Mouse (Mus musculus): ENCODE measurements at regions not wholly inside any gene's neighbourhood (a gene's known extent, or its start where the extent isn't known, plus 50 kb on each side); places are given as distances from the start of the nearest gene placed in this dataset.

DNA sequence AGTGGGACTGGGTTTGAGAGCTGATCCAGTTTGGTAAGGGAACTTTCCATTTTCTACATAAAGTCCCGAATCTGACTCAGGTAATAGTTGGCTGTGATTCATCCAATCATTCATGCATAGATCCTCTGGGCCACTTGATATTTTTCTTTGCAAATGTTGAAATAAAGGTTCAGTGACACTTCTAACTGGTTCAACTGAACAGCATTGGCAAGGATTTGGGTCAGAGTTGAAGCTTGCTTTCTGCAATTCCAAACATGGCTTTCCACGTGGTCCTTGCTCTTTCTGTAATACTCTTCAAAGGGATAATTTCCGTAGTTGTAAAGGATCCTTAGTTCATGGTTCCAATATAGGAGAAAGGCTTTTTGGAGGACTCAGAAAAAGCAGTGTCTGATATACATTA lies 554.0 kb downstream of the Rnf144a start:
- DNase-seq (ENCODE audit: low read depth, low spot score): no peak
- TF ChIP-seq ZNF384 (IDR thresholded peaks at IDR 0.05; ENCODE audit: low read depth, low read length) (no peak), HCFC1 (IDR thresholded peaks at IDR 0.05; ENCODE audit: borderline replicate concordance, insufficient read depth, low read length) (no peak), ZC3H11A (IDR thresholded peaks at IDR 0.05; ENCODE audit: borderline replicate concordance, low read depth, low read length) (no peak), CHD2 (IDR thresholded peaks at IDR 0.05; ENCODE audit: low read depth, low read length) (no peak), MAFK (IDR thresholded peaks at IDR 0.05; ENCODE audit: insufficient read depth, low read depth, low read length) (no peak)
- H3K9me3 ChIP-seq (ENCODE audit: control insufficient read depth, insufficient read depth, low read depth, low read length): no peaks in the 10 kb centered on the region
- in situ Hi-C loops (cut with MboI; ENCODE audit: low sequenced_read_pairs in 2 of 2, unreplicated experiment in 2 of 2): loop anchor here in 1 of 2 experiments (10.0 kb wide), 1 partner anchor 214 kb away; no protein-coding TSS in a partner anchor
- no peak overlapping the region for H3K4me3 ChIP-seq (ENCODE audit: insufficient read depth in 1 of 2, low read depth in 1 of 2, low read length in 2 of 2, poor library complexity in 1 of 2, severe bottlenecking in 1 of 2)
- no peak overlapping the region for H3K27ac ChIP-seq (ENCODE audit: insufficient read depth, low read depth, low read length, poor library complexity, severe bottlenecking)
- no peaks in the 10 kb centered on the region for H3K4me1 ChIP-seq (ENCODE audit: control insufficient read depth in 2 of 2, insufficient read depth in 2 of 2, low read length in 2 of 2, poor library complexity in 1 of 2)
- no peaks in the 10 kb centered on the region for H3K36me3 ChIP-seq (ENCODE audit: control insufficient read depth, insufficient read depth, low read length, poor library complexity, severe bottlenecking)
- H3K9ac ChIP-seq (ENCODE audit: insufficient read depth, low read depth, low read length, poor library complexity, severe bottlenecking): no peak overlapping the region

DNA sequence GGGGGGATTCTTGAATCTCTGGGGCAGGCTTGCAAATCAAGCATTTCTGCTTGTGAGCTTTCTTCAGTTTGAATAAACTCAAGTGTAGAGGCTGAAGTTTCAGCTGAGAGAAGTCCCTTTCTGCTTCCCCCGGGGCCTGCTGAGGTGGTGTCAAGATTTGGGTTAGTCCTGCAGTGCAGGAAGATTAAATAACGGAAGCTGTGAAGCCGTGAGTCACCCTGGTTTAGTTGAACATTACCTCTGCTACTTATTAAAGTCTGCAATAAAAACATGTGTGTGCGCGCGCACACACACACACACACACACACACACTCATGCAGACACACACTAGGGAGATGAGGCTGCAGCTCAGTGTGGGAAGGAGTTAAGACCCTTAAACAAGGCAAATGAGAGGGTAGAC lies 556.7 kb downstream of the Rnf144a start:
- Histone ChIP-seq H3K4me1 (ENCODE audit: control insufficient read depth in 2 of 2, insufficient read depth in 2 of 2, low read length in 2 of 2, poor library complexity in 1 of 2) (no peaks in the 10 kb centered on the region), H3K9ac (ENCODE audit: insufficient read depth, low read depth, low read length, poor library complexity, severe bottlenecking) (no peak overlapping the region), H3K4me3 (ENCODE audit: insufficient read depth in 1 of 2, low read depth in 1 of 2, low read length in 2 of 2, poor library complexity in 1 of 2, severe bottlenecking in 1 of 2) (no peak overlapping the region), H3K27ac (ENCODE audit: insufficient read depth, low read depth, low read length, poor library complexity, severe bottlenecking) (no peak overlapping the region), H3K9me3 (ENCODE audit: control insufficient read depth, insufficient read depth, low read depth, low read length) (no peaks in the 10 kb centered on the region), H3K36me3 (ENCODE audit: control insufficient read depth, insufficient read depth, low read length, poor library complexity, severe bottlenecking) (no peaks in the 10 kb centered on the region)
- in situ Hi-C loops (cut with MboI; ENCODE audit: low sequenced_read_pairs in 2 of 2, unreplicated experiment in 2 of 2): no loop called here
- DNase-seq (ENCODE audit: low read depth, low spot score): no peak
- no peak for TF ChIP-seq MAFK (IDR thresholded peaks at IDR 0.05; ENCODE audit: insufficient read depth, low read depth, low read length)
- no peak for TF ChIP-seq ZNF384 (IDR thresholded peaks at IDR 0.05; ENCODE audit: low read depth, low read length)
- TF ChIP-seq CHD2 (IDR thresholded peaks at IDR 0.05; ENCODE audit: low read depth, low read length): no peak
- no peak for TF ChIP-seq ZC3H11A (IDR thresholded peaks at IDR 0.05; ENCODE audit: borderline replicate concordance, low read depth, low read length)
- no peak for TF ChIP-seq HCFC1 (IDR thresholded peaks at IDR 0.05; ENCODE audit: borderline replicate concordance, insufficient read depth, low read length)

DNA sequence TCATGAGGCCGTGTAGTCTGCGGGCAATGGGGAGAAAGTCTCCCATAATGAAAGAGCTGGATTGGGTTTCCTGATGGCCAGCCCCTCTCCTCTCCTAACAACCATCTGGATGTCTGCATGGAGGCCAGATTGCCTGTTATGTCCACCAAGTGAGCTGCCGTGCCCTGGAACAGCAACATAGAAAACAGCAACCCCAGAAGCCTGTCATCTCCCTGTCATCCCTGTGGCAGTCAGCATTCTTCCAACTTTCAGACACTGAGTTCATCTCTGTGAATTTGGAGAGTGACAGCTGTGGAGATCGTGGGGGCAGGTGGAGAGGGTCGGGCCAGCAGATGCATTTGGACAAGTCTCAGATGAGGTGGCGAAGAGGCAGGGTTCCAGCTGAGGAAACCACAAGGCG lies 585.0 kb downstream of the Rnf144a start:
- no peaks in the 10 kb centered on the region for H3K9me3 ChIP-seq (ENCODE audit: control insufficient read depth, insufficient read depth, low read depth, low read length)
- no peak overlapping the region for H3K9ac ChIP-seq (ENCODE audit: insufficient read depth, low read depth, low read length, poor library complexity, severe bottlenecking)
- H3K36me3 ChIP-seq (ENCODE audit: control insufficient read depth, insufficient read depth, low read length, poor library complexity, severe bottlenecking): no peaks in the 10 kb centered on the region
- in situ Hi-C loops (cut with MboI; ENCODE audit: low sequenced_read_pairs in 2 of 2, unreplicated experiment in 2 of 2): no loop called here
- TF ChIP-seq HCFC1 (IDR thresholded peaks at IDR 0.05; ENCODE audit: borderline replicate concordance, insufficient read depth, low read length) (no peak), MAFK (IDR thresholded peaks at IDR 0.05; ENCODE audit: insufficient read depth, low read depth, low read length) (no peak), ZNF384 (IDR thresholded peaks at IDR 0.05; ENCODE audit: low read depth, low read length) (no peak), ZC3H11A (IDR thresholded peaks at IDR 0.05; ENCODE audit: borderline replicate concordance, low read depth, low read length) (no peak), CHD2 (IDR thresholded peaks at IDR 0.05; ENCODE audit: low read depth, low read length) (no peak)
- no peaks in the 10 kb centered on the region for H3K4me1 ChIP-seq (ENCODE audit: control insufficient read depth in 2 of 2, insufficient read depth in 2 of 2, low read length in 2 of 2, poor library complexity in 1 of 2)
- no peak overlapping the region for H3K4me3 ChIP-seq (ENCODE audit: insufficient read depth in 1 of 2, low read depth in 1 of 2, low read length in 2 of 2, poor library complexity in 1 of 2, severe bottlenecking in 1 of 2)
- no peak overlapping the region for H3K27ac ChIP-seq (ENCODE audit: insufficient read depth, low read depth, low read length, poor library complexity, severe bottlenecking)
- DNase-seq (ENCODE audit: low read depth, low spot score): no peak

DNA sequence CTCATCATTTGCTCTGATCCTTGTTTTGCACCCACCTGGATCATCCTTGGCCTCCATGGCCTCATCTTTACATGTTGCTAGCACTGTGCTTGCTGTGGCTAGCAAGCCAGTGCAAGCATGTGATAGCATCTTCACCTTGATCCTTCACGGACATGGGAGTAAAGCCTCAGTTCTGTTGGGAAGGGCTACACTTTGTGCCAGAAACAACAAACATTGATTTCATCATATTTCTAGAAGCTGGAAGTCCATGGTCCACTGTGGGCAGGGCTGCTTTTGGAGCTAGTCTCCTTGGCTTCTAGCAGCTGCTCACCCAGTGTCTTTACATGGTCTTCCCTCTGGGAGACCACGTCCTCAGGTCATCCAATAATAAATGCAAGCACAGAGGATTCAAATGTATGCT lies 587.1 kb downstream of the Rnf144a start:
- no peak overlapping the region for H3K9ac ChIP-seq (ENCODE audit: insufficient read depth, low read depth, low read length, poor library complexity, severe bottlenecking)
- TF ChIP-seq CHD2 (IDR thresholded peaks at IDR 0.05; ENCODE audit: low read depth, low read length): no peak
- no peak for TF ChIP-seq MAFK (IDR thresholded peaks at IDR 0.05; ENCODE audit: insufficient read depth, low read depth, low read length)
- TF ChIP-seq HCFC1 (IDR thresholded peaks at IDR 0.05; ENCODE audit: borderline replicate concordance, insufficient read depth, low read length): no peak
- no peak for TF ChIP-seq ZC3H11A (IDR thresholded peaks at IDR 0.05; ENCODE audit: borderline replicate concordance, low read depth, low read length)
- TF ChIP-seq ZNF384 (IDR thresholded peaks at IDR 0.05; ENCODE audit: low read depth, low read length): no peak
- in situ Hi-C loops (cut with MboI; ENCODE audit: low sequenced_read_pairs in 2 of 2, unreplicated experiment in 2 of 2): no loop called here

DNA sequence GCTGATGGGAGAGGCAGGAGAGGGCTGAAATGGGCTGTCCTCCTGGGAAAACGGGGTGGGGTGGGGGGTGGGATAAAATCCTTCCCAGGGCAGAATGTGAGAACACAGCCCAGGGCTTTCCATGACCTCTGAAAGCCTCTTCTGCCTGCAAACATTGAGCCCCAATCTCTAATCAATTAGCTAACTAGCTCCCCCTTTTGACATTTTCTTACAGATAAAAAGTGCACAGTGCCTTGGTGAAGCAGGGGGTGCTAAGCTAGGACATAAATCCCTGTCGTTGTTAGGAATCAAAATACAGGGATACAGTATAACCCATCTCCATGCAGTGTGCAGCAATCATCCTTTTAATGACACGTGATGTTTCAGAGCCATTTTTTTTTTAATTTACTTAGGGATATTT lies 588.1 kb downstream of the Rnf144a start:
- Histone ChIP-seq H3K27ac (ENCODE audit: insufficient read depth, low read depth, low read length, poor library complexity, severe bottlenecking) (no peak overlapping the region), H3K9ac (ENCODE audit: insufficient read depth, low read depth, low read length, poor library complexity, severe bottlenecking) (no peak overlapping the region), H3K4me1 (ENCODE audit: control insufficient read depth in 2 of 2, insufficient read depth in 2 of 2, low read length in 2 of 2, poor library complexity in 1 of 2) (no peaks in the 10 kb centered on the region), H3K36me3 (ENCODE audit: control insufficient read depth, insufficient read depth, low read length, poor library complexity, severe bottlenecking) (no peaks in the 10 kb centered on the region), H3K4me3 (ENCODE audit: insufficient read depth in 1 of 2, low read depth in 1 of 2, low read length in 2 of 2, poor library complexity in 1 of 2, severe bottlenecking in 1 of 2) (no peak overlapping the region), H3K9me3 (ENCODE audit: control insufficient read depth, insufficient read depth, low read depth, low read length) (no peaks in the 10 kb centered on the region)
- in situ Hi-C loops (cut with MboI; ENCODE audit: low sequenced_read_pairs in 2 of 2, unreplicated experiment in 2 of 2): no loop called here
- no peak for DNase-seq (ENCODE audit: low read depth, low spot score)
- TF ChIP-seq ZNF384 (IDR thresholded peaks at IDR 0.05; ENCODE audit: low read depth, low read length) (no peak), MAFK (IDR thresholded peaks at IDR 0.05; ENCODE audit: insufficient read depth, low read depth, low read length) (no peak), HCFC1 (IDR thresholded peaks at IDR 0.05; ENCODE audit: borderline replicate concordance, insufficient read depth, low read length) (no peak), CHD2 (IDR thresholded peaks at IDR 0.05; ENCODE audit: low read depth, low read length) (no peak), ZC3H11A (IDR thresholded peaks at IDR 0.05; ENCODE audit: borderline replicate concordance, low read depth, low read length) (no peak)

More for the DNA sequence above, 587.1 kb downstream of the Rnf144a start:
- Histone ChIP-seq H3K4me3 (ENCODE audit: insufficient read depth in 1 of 2, low read depth in 1 of 2, low read length in 2 of 2, poor library complexity in 1 of 2, severe bottlenecking in 1 of 2) (no peak overlapping the region), H3K9me3 (ENCODE audit: control insufficient read depth, insufficient read depth, low read depth, low read length) (no peaks in the 10 kb centered on the region), H3K4me1 (ENCODE audit: control insufficient read depth in 2 of 2, insufficient read depth in 2 of 2, low read length in 2 of 2, poor library complexity in 1 of 2) (no peaks in the 10 kb centered on the region), H3K27ac (ENCODE audit: insufficient read depth, low read depth, low read length, poor library complexity, severe bottlenecking) (no peak overlapping the region), H3K36me3 (ENCODE audit: control insufficient read depth, insufficient read depth, low read length, poor library complexity, severe bottlenecking) (no peaks in the 10 kb centered on the region)
- DNase-seq (ENCODE audit: low read depth, low spot score): no peak
